Mouse (Mus musculus): ENCODE results near the gene Emc6.

GRCm38 (mm10) chr11:73185872-73186615 lies 9.2 kb upstream of the Emc6 start:
- TF ChIP-seq CTCF (IDR thresholded peaks at IDR 0.05) (no peak), POLR2A (IDR thresholded peaks at IDR 0.05; ENCODE audit: insufficient read depth, low read depth, low read length) (no peak), EP300 (IDR thresholded peaks at IDR 0.05; ENCODE audit: insufficient read depth, low read depth, low read length) (no peak)
